Mouse (Mus musculus): ENCODE measurements around the gene Mrpl55.
A peak's percentile ranks its signal among the peaks of the same experiment; 100 is the strongest.
"Not testable (repeated sequence)": the region's sequence is repeated elsewhere in the genome, so short reads cannot be mapped to it uniquely, and the experiment has no call there.

The Mrpl55 gene

DNA sequence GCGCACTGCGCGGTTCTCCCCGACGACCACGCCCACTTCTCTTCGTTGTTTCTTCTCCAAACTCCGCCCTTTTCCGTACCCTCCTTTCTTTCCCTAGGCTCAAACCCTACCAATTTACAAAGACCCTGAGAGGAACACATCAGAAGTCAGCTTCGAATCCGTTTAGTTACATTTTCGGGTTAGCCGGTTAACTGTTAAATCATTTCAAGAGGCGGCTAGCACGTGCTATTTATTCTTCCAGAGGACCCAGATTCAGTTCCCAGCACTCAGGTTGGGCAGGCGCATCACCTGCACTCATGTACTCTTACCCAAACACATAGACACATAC is 10.3 kb upstream of the Mrpl55 start, which contains the start of gene Guk1:
Guk1 (minus strand) TSS at position 154 of the 328 bp plus-strand sequence.
- no peak for DNase-seq

GRCm38 (mm10) chr11:59196230-59196629 is 6.1 kb upstream of the Mrpl55 start:
- DNase-seq = no peak

DNA sequence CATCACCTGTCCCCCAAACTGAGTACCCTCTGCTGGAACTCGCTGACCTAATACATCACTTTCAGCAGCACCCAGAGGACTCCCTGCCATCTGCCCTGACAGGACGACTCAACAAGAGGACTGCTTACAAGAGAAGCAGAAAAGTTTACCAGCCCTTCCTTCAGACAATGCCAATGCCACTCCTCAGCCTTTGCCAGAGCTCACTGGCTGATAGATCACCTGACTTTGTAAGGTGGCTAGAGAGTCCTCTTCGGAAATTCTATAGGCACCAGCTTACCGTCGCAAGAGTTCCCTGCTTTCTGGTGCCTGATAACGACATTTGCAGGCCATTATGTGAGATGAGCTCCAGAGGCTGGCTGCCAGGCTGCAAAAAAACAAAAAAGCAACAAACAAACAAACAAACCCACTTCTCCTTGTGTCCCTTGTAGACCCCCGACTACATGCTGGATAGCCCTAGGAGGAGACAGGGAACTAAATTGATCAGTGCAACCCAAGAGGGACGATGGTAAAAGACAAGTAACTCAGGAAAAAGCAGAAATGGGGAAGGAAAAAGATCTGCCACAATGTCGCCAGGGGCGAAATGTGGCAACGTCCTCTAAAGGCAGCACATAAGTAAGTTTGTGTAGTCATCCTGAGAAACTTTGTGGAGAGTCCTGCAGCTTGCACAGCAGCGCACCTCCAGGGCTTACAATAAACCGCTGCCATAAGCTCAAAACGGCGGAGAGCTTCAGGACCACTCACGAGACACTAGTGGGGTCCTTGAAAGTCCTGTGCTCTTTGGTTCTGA is 877 bp upstream of the Mrpl55 start:
- no peak for DNase-seq

GRCm38 (mm10) chr11:59208153-59208831 is 6.0 kb downstream of the Mrpl55 start, which contains the start of gene 2310033P09Rik:
Gene 2310033P09Rik, plus strand, starts transcription at chr11:59208321.
- peak; percentile 95 for DNase-seq

GRCm38 (mm10) chr11:59209003-59209441 is 6.7 kb downstream of the Mrpl55 start:
- peak; percentile 63 for DNase-seq

DNA sequence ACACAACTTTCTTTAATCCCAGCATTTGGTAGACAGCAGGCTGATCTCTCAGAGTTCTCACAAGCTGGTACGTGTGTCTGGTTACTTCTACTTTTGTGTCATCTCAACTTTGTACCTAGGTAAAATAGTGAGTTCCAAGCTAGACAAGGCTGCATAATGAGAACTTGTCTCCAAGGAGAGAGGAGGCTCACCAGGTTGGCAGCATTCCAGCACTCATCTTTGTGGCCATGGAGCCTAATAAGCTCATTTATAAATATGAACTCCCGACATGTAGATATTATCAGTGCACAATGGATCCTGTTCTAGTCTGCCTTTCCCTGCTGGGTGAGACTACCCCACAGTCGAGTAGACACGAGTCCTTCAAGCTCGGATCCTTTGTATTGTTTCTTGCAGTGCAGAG is 7.3 kb downstream of the Mrpl55 start:
- DNase-seq = peak; percentile 43

- no peak for DNase-seq
These were observed 7.7 kb downstream of the Mrpl55 start for GRCm38 (mm10) chr11:59210020-59210419.

- not testable (repeated sequence) for DNase-seq
These were observed 9.3 kb downstream of the Mrpl55 start for GRCm38 (mm10) chr11:59211561-59211960.

DNA sequence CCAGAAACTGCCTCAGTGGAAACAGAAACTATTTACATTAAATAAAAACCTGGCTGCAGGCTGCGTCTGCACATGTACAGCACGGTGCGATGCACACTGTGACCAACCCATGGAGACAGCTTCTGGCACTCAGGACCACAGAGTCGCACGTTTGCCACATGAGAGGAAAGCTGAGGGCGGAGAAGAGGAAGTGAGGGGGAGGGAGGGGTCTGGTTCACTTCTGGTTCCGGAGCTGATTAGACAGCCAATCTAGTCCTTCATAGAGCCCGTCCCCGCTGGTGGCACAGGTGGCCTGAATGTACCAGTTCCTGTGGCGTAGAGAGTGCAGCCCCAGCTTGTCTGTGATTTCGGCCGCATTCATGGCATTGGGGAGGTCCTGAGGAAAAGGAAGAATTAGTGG is 10.0 kb downstream of the Mrpl55 start:
- not testable (repeated sequence) for DNase-seq

GRCm38 (mm10) chr11:59212892-59213494 is 10.7 kb downstream of the Mrpl55 start:
- no peak for DNase-seq

GRCm38 (mm10) chr11:59216955-59217354 is 14.7 kb downstream of the Mrpl55 start:
- no peak for DNase-seq

GRCm38 (mm10) chr11:59218389-59218998 is 16.2 kb downstream of the Mrpl55 start:
- DNase-seq = no peak

DNA sequence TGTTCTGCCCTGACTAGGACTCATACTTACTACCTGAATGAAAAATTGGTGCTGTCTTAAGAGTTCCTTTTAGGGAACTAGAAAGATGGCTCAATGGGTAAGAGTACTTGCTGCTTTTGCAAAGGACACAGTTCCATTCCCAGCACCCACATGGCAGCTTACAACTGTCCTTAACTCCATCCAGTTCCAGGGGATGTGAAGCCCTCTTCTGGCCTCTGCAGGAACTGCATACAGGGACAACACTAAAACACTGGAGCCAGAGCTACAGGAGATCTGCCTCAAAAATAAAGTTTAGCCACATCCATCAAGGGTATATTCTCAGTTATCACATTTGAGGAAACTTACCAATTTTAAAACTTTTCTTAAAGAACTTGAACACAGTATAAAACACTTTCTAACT is 16.8 kb downstream of the Mrpl55 start:
- DNase-seq = no peak

GRCm38 (mm10) chr11:59221604-59222003 is 19.3 kb downstream of the Mrpl55 start:
- DNase-seq = no peak

DNA sequence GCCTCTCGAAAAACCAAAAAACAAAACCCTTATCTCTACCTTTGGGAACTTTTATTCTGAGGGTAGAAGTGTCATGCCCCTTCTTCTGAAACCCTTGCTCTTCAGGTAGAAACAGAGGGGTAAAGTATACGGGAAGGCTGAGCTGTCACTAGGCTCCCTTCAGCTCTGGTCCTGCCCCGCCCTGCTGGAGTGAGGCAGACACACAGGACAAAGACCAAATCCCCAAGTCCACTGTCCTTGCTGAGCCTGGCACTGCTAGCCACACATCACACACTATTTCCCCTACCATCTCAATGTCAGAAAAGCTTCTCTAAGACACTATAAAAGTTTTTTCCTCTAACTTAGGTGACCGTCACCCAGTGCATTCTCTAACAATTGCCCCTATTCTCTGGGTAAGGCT is 20.0 kb downstream of the Mrpl55 start:
- no peak for DNase-seq

GRCm38 (mm10) chr11:59224025-59224424 is 21.7 kb downstream of the Mrpl55 start:
- no peak for DNase-seq

DNA sequence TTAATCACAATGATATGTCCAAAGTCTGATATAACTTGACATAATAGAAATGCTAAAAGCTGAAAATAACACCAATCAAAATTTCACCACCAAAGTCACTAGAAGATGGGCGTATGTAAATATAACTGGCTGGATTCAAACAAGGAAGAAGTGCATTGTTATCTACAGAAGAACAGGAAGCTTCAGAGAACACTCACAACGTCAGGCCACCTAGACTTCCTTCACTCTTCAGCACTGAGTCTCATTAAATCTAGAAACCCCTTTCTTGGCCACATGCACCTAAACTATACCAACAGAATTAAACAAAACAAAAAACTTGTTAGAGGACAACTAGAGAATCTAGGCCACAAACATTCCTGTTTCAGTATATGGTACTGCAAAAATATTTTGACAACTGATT is 22.2 kb downstream of the Mrpl55 start:
- DNase-seq = no peak

GRCm38 (mm10) chr11:59225167-59225566 is 22.9 kb downstream of the Mrpl55 start:
- no peak for DNase-seq

DNA sequence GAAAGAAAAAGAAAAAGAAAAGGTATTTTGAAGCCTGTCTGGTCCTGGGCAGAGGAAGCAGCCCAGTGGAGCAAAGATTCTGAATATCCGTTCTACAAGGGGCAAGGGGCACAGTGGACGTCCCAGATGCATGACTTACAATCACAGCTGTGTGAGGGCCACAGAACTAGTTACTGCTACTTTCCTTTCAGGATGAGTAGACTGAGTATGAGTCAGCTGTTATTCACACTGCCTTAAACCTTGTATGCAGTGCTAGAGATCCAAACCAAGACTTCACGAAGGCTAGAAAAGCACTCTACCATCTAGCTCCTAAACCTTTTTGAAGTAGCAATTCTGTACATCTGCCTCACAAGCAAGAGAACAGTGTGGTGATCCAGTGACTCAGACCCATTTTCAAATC is 24.0 kb downstream of the Mrpl55 start:
- no peak for DNase-seq

GRCm38 (mm10) chr11:59226787-59227603 is 24.7 kb downstream of the Mrpl55 start:
- no peak for DNase-seq

DNA sequence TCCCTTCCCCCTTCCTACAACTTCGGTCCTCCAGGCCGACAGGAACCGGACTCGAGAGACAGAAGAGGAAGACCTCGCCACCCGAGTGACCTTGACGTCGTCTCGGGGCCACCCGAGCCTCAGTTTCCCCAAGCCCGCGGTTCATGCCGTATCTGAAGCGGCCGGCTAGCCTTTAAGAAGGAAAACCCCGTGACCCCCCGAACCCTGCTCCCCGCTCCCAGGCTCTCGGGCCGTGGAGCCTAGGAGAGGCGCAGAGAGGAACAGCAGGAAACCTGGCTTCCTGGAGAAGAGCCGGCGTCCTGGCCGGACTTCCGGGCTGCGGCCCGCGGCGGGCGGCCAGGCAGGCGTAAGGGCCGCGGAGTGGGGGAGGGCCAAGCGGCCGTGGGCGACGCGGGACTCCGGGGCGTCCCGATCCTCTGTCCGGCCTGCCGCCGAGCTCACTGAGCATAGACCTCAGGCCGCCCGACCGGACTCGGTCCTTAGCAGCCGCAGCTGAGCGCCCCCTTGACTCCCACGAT is 25.4 kb downstream of the Mrpl55 start:
- DNase-seq = no peak
